In the genomic region with DNA sequence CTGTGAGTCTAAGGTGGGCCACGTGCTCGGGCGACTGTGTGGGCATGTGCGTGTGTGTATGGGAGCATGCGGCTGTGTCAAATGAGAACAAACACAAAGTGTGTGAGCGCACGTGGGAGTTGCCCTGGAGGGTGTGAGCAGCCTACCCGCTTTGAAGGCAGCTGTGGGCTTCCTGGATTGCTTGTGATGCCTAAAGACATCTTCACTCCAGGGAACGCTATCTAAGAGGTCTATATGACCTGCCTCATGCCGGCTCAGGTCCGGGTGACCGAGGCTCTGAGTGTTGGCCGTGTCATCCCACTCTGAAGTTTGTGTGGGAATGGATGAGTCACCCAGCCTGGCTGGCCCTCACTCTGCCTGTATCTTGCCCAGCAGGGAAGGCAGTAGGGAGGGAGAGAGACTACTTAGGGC, we compare ENCODE assay signal across 16 mouse cellular contexts. TPM values are rescaled to one million over a fixed set of nuclear protein-coding genes. Genes with fewer than 3 reads are reported as not detected.
DNase-seq lines count a peak whose midpoint lies in the region; ATAC-seq and TF ChIP-seq lines count a peak whose summit lies in the region.
"Had no signal": no experiment of that assay in that cellular context is flagged by ENCODE, and none has a peak within 500 bp of the region (broad histone marks: within the 10 kb centered on the region; RNA-seq: fewer than 3 reads in every experiment).

No protein-coding gene starts in this region.

- no peak overlapping the region for H3ac ChIP-seq in myocyte (ENCODE audit: control insufficient read depth, insufficient read length)

- H3K4me1 ChIP-seq in megakaryocyte, embryonic 14.5 days, result peaks cover 27% of the 10 kb centered on the region
- H3K4me1 ChIP-seq in midbrain, postnatal 0 days (ENCODE audit: insufficient read depth, low read length), result no peaks in the 10 kb centered on the region
- H3K4me1 ChIP-seq: heart, embryonic 13.5 days; hindbrain, embryonic 12.5 days; liver, embryonic 15.5 days; midbrain, embryonic 10.5 days had no signal

- H3K4me3 ChIP-seq in megakaryocyte, embryonic 14.5 days (replicated peaks), result peak overlapping the region; percentile 35
- H3K4me3 ChIP-seq in myocyte, result no peak overlapping the region
- H3K4me3 ChIP-seq in midbrain, postnatal 0 days (ENCODE audit: low read depth, low read length), result no peak overlapping the region
- H3K4me3 ChIP-seq: heart, embryonic 13.5 days; hindbrain, embryonic 12.5 days; liver, embryonic 15.5 days; midbrain, embryonic 10.5 days had no signal

- 87% methylated on average over 13 of the region's 13 CpGs for WGBS in midbrain, postnatal 0 days

- H3K36me3 ChIP-seq in megakaryocyte, embryonic 14.5 days (replicated peaks; ENCODE audit: low read length), result no peaks in the 10 kb centered on the region
- H3K36me3 ChIP-seq in myocyte (ENCODE audit: control insufficient read depth, insufficient read depth), result no peaks in the 10 kb centered on the region
- peaks cover 41% of the 10 kb centered on the region for H3K36me3 ChIP-seq in midbrain, postnatal 0 days (ENCODE audit: insufficient read depth, low read length)
- H3K36me3 ChIP-seq: heart, embryonic 13.5 days; liver, embryonic 15.5 days; midbrain, embryonic 10.5 days had no signal

- no peak for TF ChIP-seq POLR2A in myocyte (IDR thresholded peaks at IDR 0.05; ENCODE audit: insufficient read length, low read depth)

- no peak for ATAC-seq in megakaryocyte, adult 5-6 weeks (ENCODE audit: poor library complexity, severe bottlenecking)
- ATAC-seq in midbrain, postnatal 0 days (ENCODE audit: low FRiP score), result no peak

- peak; percentile 57 to 77 for DNase-seq in adrenal gland, adult (ENCODE audit: inconsistent age in 2 of 2, low spot score in 1 of 2)
- DNase-seq in adrenal gland, postnatal 4 days (ENCODE audit: low spot score in 2 of 2), result no peak
- peak; percentile 47 for DNase-seq in adrenal gland, adult 8-10 months
- no peak for DNase-seq in midbrain, postnatal 0 days (ENCODE audit: low spot score)
- no peak for DNase-seq in cerebellum, adult 9-11 months
- DNase-seq: embryo, embryonic 11 days; gastrocnemius, postnatal 25 days; kidney, adult 8-10 months had no signal

- H3K4me2 ChIP-seq in myocyte (ENCODE audit: low read depth), result peak overlapping the region; percentile 47
- no peak overlapping the region for H3K4me2 ChIP-seq in midbrain, postnatal 0 days (ENCODE audit: low read depth, low read length, poor library complexity, severe bottlenecking)
- H3K4me2 ChIP-seq: heart, embryonic 13.5 days; hindbrain, embryonic 12.5 days; liver, embryonic 15.5 days had no signal

- TF ChIP-seq CTCF in midbrain, postnatal 0 days (IDR thresholded peaks at IDR 0.05), result no peak

- no peak overlapping the region for H3K9ac ChIP-seq in midbrain, postnatal 0 days (replicated peaks; ENCODE audit: low read length, poor library complexity, severe bottlenecking)
- H3K9ac ChIP-seq: heart, embryonic 13.5 days; hindbrain, embryonic 12.5 days; liver, embryonic 15.5 days had no signal

- no peaks in the 10 kb centered on the region for H3K79me2 ChIP-seq in myocyte (ENCODE audit: control insufficient read depth, insufficient read depth)

- H3K9me3 ChIP-seq in megakaryocyte, embryonic 14.5 days, result no peaks in the 10 kb centered on the region
- H3K9me3 ChIP-seq in midbrain, postnatal 0 days (ENCODE audit: low read length), result no peaks in the 10 kb centered on the region
- H3K9me3 ChIP-seq: heart, embryonic 13.5 days; hindbrain, embryonic 12.5 days; liver, embryonic 15.5 days; midbrain, embryonic 10.5 days had no signal

- peaks cover 26% of the 10 kb centered on the region for H3K27me3 ChIP-seq in megakaryocyte, embryonic 14.5 days (replicated peaks)
- no peaks in the 10 kb centered on the region for H3K27me3 ChIP-seq in myocyte (ENCODE audit: control insufficient read depth, insufficient read depth, insufficient read length)
- no peaks in the 10 kb centered on the region for H3K27me3 ChIP-seq in midbrain, postnatal 0 days (ENCODE audit: insufficient read depth, low read length)
- H3K27me3 ChIP-seq: hindbrain, embryonic 12.5 days; liver, embryonic 15.5 days had no signal

- H3K27ac ChIP-seq in midbrain, postnatal 0 days (ENCODE audit: low read depth, low read length), result no peak overlapping the region
- H3K27ac ChIP-seq: heart, embryonic 13.5 days; hindbrain, embryonic 12.5 days; liver, embryonic 15.5 days; midbrain, embryonic 10.5 days; stomach, postnatal 0 days had no signal

TF ChIP-seq in myocyte, 11 proteins besides CTCF, POLR2A, EP300 and RAD21:
- TF ChIP-seq MAX (IDR thresholded peaks at IDR 0.05; ENCODE audit: low read depth), result no peak
- TF ChIP-seq TCF12 (IDR thresholded peaks at IDR 0.05; ENCODE audit: insufficient read depth, poor library complexity, severe bottlenecking), result no peak
- TF ChIP-seq MYOG (IDR thresholded peaks at IDR 0.05; ENCODE audit: control insufficient read depth in 1 of 3, insufficient read depth in 1 of 3, insufficient read length in 2 of 3, low read depth in 2 of 3), result no peak
- no peak for TF ChIP-seq E2F4 (IDR thresholded peaks at IDR 0.05; ENCODE audit: insufficient read depth)
- no peak for TF ChIP-seq TCF3 (IDR thresholded peaks at IDR 0.05; ENCODE audit: insufficient read length, low read depth)
- TF ChIP-seq SRF (IDR thresholded peaks at IDR 0.05; ENCODE audit: control insufficient read depth, insufficient read length, low read depth), result no peak
- no peak for TF ChIP-seq USF1 (IDR thresholded peaks at IDR 0.05; ENCODE audit: low read depth)
- TF ChIP-seq REST (IDR thresholded peaks at IDR 0.05; ENCODE audit: insufficient read depth, insufficient read length), result no peak
- TF ChIP-seq CEBPB (IDR thresholded peaks at IDR 0.05; ENCODE audit: insufficient read depth, poor library complexity, severe bottlenecking), result no peak
- no peak for TF ChIP-seq POLR2AphosphoS2 (IDR thresholded peaks at IDR 0.05; ENCODE audit: insufficient read length, low read depth)
- no peak for TF ChIP-seq MYOD1 (IDR thresholded peaks at IDR 0.05; ENCODE audit: control insufficient read depth in 1 of 3, insufficient read length in 2 of 3, low read depth in 2 of 3)

RNA-seq across cellular contexts. Expression of a gene that starts 24.7 kb away (rescaled TPM):
- 1 to 10 TPM; 2.0 to 2.1 TPM for total RNA-seq in adrenal gland, postnatal 4 days (2021)
- not detected in 2 replicates for polyA plus RNA-seq in megakaryocyte, embryonic 14.5 days (2012; ENCODE audit: insufficient read depth, low replicate concordance)
- total RNA-seq in megakaryocyte, adult 5-6 weeks (2015), result not detected in 2 replicates
- total RNA-seq in megakaryocyte, adult 5-6 weeks (2017), result not detected in 2 replicates
- 1 to 10 TPM in 3 of 4 experiments, under 1 TPM in 1; 0.68 to 3.3 (median 1.7) TPM for total RNA-seq in adrenal gland, adult 8-10 months (2022)
- polyA plus RNA-seq in myocyte (2012; fragmentation: generic; extraction: Trizol), result 0.49 TPM
- total RNA-seq in midbrain, postnatal 0 days (2014; rRNA removed), result 114 and 124 TPM in 2 replicates
- 187 and 195 TPM in 2 replicates for polyA plus RNA-seq in midbrain, postnatal 0 days (2015; fragmentation: Nextera tagmentation; extraction: Ambion mirVana)
- total RNA-seq: gastrocnemius, postnatal 25 days had no signal
- polyA plus RNA-seq: liver, embryonic 15.5 days had no signal

RNA-seq across cellular contexts. Expression of a gene that starts 58.4 kb away (rescaled TPM):
- 10 to 100 TPM; 35.2 to 42.8 TPM for total RNA-seq in adrenal gland, postnatal 4 days (2021)
- polyA plus RNA-seq in megakaryocyte, embryonic 14.5 days (2012; ENCODE audit: insufficient read depth, low replicate concordance), result 6.3 and 26.3 TPM in 2 replicates
- 10.3 and 12.7 TPM in 2 replicates for total RNA-seq in megakaryocyte, adult 5-6 weeks (2015)
- total RNA-seq in megakaryocyte, adult 5-6 weeks (2017), result 6.3 and 6.4 TPM in 2 replicates
- 100 to 1,000 TPM in 1 of 4 experiments, 10 to 100 TPM in 3; 37.9 to 108 (median 75.8) TPM for total RNA-seq in adrenal gland, adult 8-10 months (2022)
- polyA plus RNA-seq in myocyte (2012; fragmentation: generic; extraction: Trizol), result 28.6 TPM
- 15.1 and 16.0 TPM in 2 replicates for total RNA-seq in midbrain, postnatal 0 days (2014; rRNA removed)
- 29.0 and 30.1 TPM in 2 replicates for polyA plus RNA-seq in midbrain, postnatal 0 days (2015; fragmentation: Nextera tagmentation; extraction: Ambion mirVana)

Comparison
In these comparisons a context has a peak if more than half of its experiments do, and no peak if none do; other contexts are left out.
1. DNase-seq: peak in adrenal gland, adult (2 of 2) and adrenal gland, adult 8-10 months (single experiment); none in adrenal gland, postnatal 4 days (0 of 2), midbrain, postnatal 0 days (single experiment) and cerebellum, adult 9-11 months (single experiment).
2. RNA of a gene that starts 24.7 kb away (total RNA-seq): 114 to 124 TPM in midbrain, postnatal 0 days; 2.0 to 2.1 TPM in adrenal gland, postnatal 4 days, 0.68 to 3.3 TPM in adrenal gland, adult 8-10 months and not detected in megakaryocyte, adult 5-6 weeks; every median in the first group is over 10 times any median in the second.